Mouse (Mus musculus) macrophage (primary cell): ENCODE measurements around the gene Prnp. TPM values are rescaled to one million over a fixed set of nuclear protein-coding genes. Genes with fewer than 3 reads are reported as not detected.

ENCODE experiments used
- H3K27ac ChIP-seq: fragments of 350-480 bp; formaldehyde crosslinking; 2 replicates; pipeline ENCODE4 v1.9.0; 2021
- H3K36me3 ChIP-seq: fragments of 350-480 bp; formaldehyde crosslinking; 2 replicates; pipeline ENCODE4 v1.9.0; 2021; ENCODE audit errors: inconsistent target
- H3K4me3 ChIP-seq: fragments of 350-480 bp; formaldehyde crosslinking; 2 replicates; pipeline ENCODE4 v1.9.0; 2021; ENCODE audit errors: inconsistent target
- H3K79me2 ChIP-seq: fragments of 350-480 bp; formaldehyde crosslinking; 2 replicates; pipeline ENCODE4 v1.9.0; 2021; ENCODE audit errors: inconsistent target
- WGBS: methylation state at CpG from one replicate; pipeline ENCODE4 v1.1.7; 2026; ENCODE audit warnings: inconsistent platforms; ENCODE audit not compliant: missing documents; 5-methylcytosine and 5-hydroxymethylcytosine counted together
- polyA plus RNA-seq: library from polyadenylated mRNA; stranded (reverse); fragments of 250-400 nt; gene quantifications from 3 replicates; pipeline ENCODE4 v1.2.4, GENCODE M21; 2018; ENCODE audit warnings: inconsistent platforms

Prnp gene
- polyA plus RNA-seq, 1 experiment from 2014 or later = 25.4 TPM

- Histone ChIP-seq H3K4me3 (no peak overlapping the region), H3K79me2 (no peaks in the 10 kb centered on the region), H3K36me3 (no peaks in the 10 kb centered on the region), H3K27ac (no peak overlapping the region)
- 98% methylated on average over 4 of the region's 4 CpGs for WGBS
Measured at GRCm38 (mm10) chr2:131896011-131896410, 13.7 kb upstream of the Prnp start.

- WGBS = 96% methylated on average over 11 of the region's 12 CpGs
- H3K27ac ChIP-seq = no peak overlapping the region
- no peaks in the 10 kb centered on the region for H3K36me3 ChIP-seq
- H3K4me3 ChIP-seq = no peak overlapping the region
- H3K79me2 ChIP-seq = no peaks in the 10 kb centered on the region
Measured at GRCm38 (mm10) chr2:131897336-131898109, 12.2 kb upstream of the Prnp start.

- Histone ChIP-seq H3K36me3 (no peaks in the 10 kb centered on the region), H3K79me2 (no peaks in the 10 kb centered on the region), H3K4me3 (no peak overlapping the region), H3K27ac (no peak overlapping the region)
- WGBS = 100% methylated on average over 1 of the region's 3 CpGs
Measured at GRCm38 (mm10) chr2:131902423-131902822, 7.3 kb upstream of the Prnp start.

- no peaks in the 10 kb centered on the region for H3K79me2 ChIP-seq
- 27% methylated on average over 8 of the region's 8 CpGs for WGBS
- H3K4me3 ChIP-seq = no peak overlapping the region
- H3K36me3 ChIP-seq = no peaks in the 10 kb centered on the region
- H3K27ac ChIP-seq = no peak overlapping the region
Measured at GRCm38 (mm10) chr2:131902867-131903266, 6.9 kb upstream of the Prnp start.

- Histone ChIP-seq H3K4me3 (no peak overlapping the region), H3K27ac (no peak overlapping the region)
- WGBS = 50% methylated on average over 5 of the region's 5 CpGs
Measured at GRCm38 (mm10) chr2:131905025-131905424, 4.7 kb upstream of the Prnp start.

GRCm38 (mm10) chr2:131905776-131906175 is 4.0 kb upstream of the Prnp start:
- H3K4me3 ChIP-seq = no peak overlapping the region
- H3K36me3 ChIP-seq = no peaks in the 10 kb centered on the region
- WGBS = 14% methylated on average over 6 of the region's 6 CpGs
- H3K27ac ChIP-seq = no peak overlapping the region
- H3K79me2 ChIP-seq = no peaks in the 10 kb centered on the region

More at GRCm38 (mm10) chr2:131905025-131905424, 4.7 kb upstream of the Prnp start:
- H3K36me3 ChIP-seq = no peaks in the 10 kb centered on the region
- no peaks in the 10 kb centered on the region for H3K79me2 ChIP-seq

GRCm38 (mm10) chr2:131906266-131906665 is 3.5 kb upstream of the Prnp start:
- Histone ChIP-seq H3K36me3 (no peaks in the 10 kb centered on the region), H3K79me2 (no peaks in the 10 kb centered on the region), H3K4me3 (no peak overlapping the region), H3K27ac (no peak overlapping the region)
- 97% methylated on average over 3 of the region's 3 CpGs for WGBS

GRCm38 (mm10) chr2:131906846-131907245 is 2.9 kb upstream of the Prnp start:
- Histone ChIP-seq H3K4me3 (no peak overlapping the region), H3K27ac (no peak overlapping the region), H3K79me2 (no peaks in the 10 kb centered on the region), H3K36me3 (no peaks in the 10 kb centered on the region)
- WGBS = 91% methylated on average over 1 of the region's 1 CpGs

- no peak overlapping the region for H3K27ac ChIP-seq
- no peak overlapping the region for H3K4me3 ChIP-seq
Measured at GRCm38 (mm10) chr2:131907311-131907710, 2.4 kb upstream of the Prnp start.

GRCm38 (mm10) chr2:131908351-131908861 is 1.3 kb upstream of the Prnp start:
- Histone ChIP-seq H3K27ac (no peak overlapping the region), H3K4me3 (no peak overlapping the region), H3K36me3 (no peaks in the 10 kb centered on the region), H3K79me2 (no peaks in the 10 kb centered on the region)
- 99% methylated on average over 7 of the region's 7 CpGs for WGBS

More at GRCm38 (mm10) chr2:131907311-131907710, 2.4 kb upstream of the Prnp start:
- H3K79me2 ChIP-seq = no peaks in the 10 kb centered on the region
- no peaks in the 10 kb centered on the region for H3K36me3 ChIP-seq
- 91% methylated on average over 5 of the region's 5 CpGs for WGBS

- Histone ChIP-seq H3K36me3 (no peaks in the 10 kb centered on the region), H3K4me3 (no peak overlapping the region), H3K27ac (no peak overlapping the region), H3K79me2 (no peaks in the 10 kb centered on the region)
- 90% methylated on average over 1 of the region's 1 CpGs for WGBS
Measured at GRCm38 (mm10) chr2:131908906-131909305, 822 bp upstream of the Prnp start.

GRCm38 (mm10) chr2:131910847-131911246 is 1.1 kb downstream of the Prnp start:
- H3K27ac ChIP-seq = no peak overlapping the region
- no peaks in the 10 kb centered on the region for H3K79me2 ChIP-seq
- no peak overlapping the region for H3K4me3 ChIP-seq
- WGBS = 95% methylated on average over 2 of the region's 2 CpGs
- H3K36me3 ChIP-seq = no peaks in the 10 kb centered on the region

- Histone ChIP-seq H3K79me2 (no peaks in the 10 kb centered on the region), H3K4me3 (no peak overlapping the region), H3K27ac (no peak overlapping the region), H3K36me3 (no peaks in the 10 kb centered on the region)
- 84% methylated on average over 4 of the region's 4 CpGs for WGBS
Measured at GRCm38 (mm10) chr2:131911341-131911740, 1.6 kb downstream of the Prnp start.

GRCm38 (mm10) chr2:131912526-131913258 is 3.0 kb downstream of the Prnp start:
- Histone ChIP-seq H3K79me2 (no peaks in the 10 kb centered on the region), H3K27ac (no peak overlapping the region), H3K4me3 (no peak overlapping the region), H3K36me3 (no peaks in the 10 kb centered on the region)
- WGBS = 78% methylated on average over 8 of the region's 8 CpGs

- Histone ChIP-seq H3K4me3 (no peak overlapping the region), H3K79me2 (no peaks in the 10 kb centered on the region), H3K36me3 (no peaks in the 10 kb centered on the region), H3K27ac (no peak overlapping the region)
- 84% methylated on average over 7 of the region's 7 CpGs for WGBS
Measured at GRCm38 (mm10) chr2:131932275-131932902, 22.7 kb downstream of the Prnp start.
